Mouse (Mus musculus) brain, embryonic 18.5 days (tissue): ENCODE measurements at regions not wholly inside any gene's neighbourhood (a gene's known extent, or its start where the extent isn't known, plus 50 kb on each side); places are given as distances from the start of the nearest gene placed in this dataset.
A peak's percentile ranks its signal among the peaks of the same experiment; 100 is the strongest.
"Not testable (repeated sequence)": the region's sequence is repeated elsewhere in the genome, so short reads cannot be mapped to it uniquely, and the experiment has no call there.

Experiments used
- DNase-seq: peaks from one replicate; pipeline ENCODE4 v3.0.0-alpha.2; 2012; ENCODE audit warnings: low read depth, low spot score

DNA sequence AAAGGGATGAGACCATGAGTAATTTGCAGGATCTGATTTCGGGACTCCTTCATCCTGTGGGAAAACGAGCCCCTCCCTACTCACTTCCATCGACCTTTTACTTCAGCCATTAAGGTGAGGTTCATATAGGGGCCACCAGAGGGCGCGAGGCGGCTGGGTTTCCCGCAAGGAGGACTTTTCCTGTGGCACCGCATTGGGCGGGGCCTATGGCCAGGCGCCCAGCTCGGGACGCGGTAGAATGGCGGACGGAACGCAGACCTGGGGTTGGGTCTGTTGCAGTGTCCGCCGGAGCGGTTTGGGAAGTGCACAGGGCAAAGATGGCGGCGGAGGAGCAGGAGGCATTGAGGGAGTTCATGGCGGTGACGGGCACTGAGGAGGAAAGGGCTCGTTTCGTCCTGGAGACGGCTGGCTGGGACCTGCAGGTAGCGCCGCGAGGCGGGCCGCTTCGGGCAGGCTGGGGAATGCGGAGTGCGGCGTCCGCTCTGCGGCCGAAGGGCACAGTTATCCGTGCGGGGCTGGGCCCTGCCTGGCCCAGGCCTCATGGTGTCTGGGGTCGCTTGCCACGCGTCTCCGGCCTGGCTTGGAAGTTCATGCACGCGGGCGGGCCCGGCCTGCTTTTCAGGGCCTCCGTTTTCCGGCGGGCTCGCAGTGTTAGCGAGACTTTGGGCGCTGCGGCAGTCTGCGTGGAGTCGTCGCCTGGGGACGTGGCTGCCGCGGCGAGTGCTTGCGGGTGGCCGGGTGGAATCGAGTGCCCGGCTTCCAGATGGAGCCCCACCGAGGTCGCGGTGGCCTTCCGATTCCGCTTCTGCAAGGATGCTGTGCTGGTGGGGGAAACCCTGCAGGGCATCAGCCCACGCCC is 219.1 kb downstream of the Gm31371 start:
- DNase-seq: peak; percentile 84

- DNase-seq: not testable (repeated sequence)
Measured at GRCm38 (mm10) chr8:20123545-20123944, 220.4 kb downstream of the Gm31371 start.

DNA sequence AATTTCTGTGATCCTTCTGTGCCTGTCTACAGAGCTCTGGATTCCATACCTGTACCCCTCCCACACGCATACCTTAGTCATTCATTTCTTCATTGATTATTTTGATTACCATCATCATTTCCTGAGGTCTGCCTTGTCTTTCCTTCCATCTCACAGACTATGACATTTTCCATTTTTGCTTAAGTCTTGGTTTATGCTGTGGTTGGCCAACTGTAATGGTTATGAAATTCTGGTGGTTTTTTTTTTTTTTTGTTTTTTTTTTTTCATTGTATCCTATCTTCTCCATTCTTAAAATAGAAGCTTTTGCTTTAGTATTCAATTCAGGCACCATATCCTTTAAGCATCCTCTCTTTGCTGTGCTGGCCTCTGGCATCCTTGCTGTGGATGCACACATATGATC is 227.4 kb downstream of the Gm15319 start:
- DNase-seq: not testable (repeated sequence)

- not testable (repeated sequence) for DNase-seq
Measured at GRCm38 (mm10) chr8:20145436-20145835, 217.6 kb downstream of the Gm15319 start.

- not testable (repeated sequence) for DNase-seq
Measured at GRCm38 (mm10) chr8:20151317-20152047, 211.5 kb downstream of the Gm15319 start.

DNA sequence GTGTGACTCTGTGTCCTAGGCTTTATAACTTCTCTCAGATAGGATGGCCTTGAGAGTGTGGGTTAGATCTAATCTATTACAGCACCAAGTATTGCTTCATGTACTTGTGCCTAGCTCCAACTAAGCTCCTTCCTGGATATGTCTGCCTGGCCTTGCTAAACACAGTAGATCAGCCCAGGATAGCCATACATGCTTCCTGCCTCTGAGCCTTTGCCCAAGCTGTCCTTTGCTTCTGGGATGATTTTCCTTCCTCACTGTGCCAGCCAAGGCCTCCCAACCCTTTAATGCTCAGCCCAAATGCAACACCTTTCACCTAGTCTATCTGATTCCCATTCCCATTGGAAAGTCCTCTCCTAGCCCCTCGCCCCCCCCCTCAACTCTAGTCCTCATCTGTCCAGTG is 208.9 kb downstream of the Gm15319 start:
- DNase-seq: not testable (repeated sequence)
